ENCODE assay signal across 8 mouse cellular contexts in the genomic region with DNA sequence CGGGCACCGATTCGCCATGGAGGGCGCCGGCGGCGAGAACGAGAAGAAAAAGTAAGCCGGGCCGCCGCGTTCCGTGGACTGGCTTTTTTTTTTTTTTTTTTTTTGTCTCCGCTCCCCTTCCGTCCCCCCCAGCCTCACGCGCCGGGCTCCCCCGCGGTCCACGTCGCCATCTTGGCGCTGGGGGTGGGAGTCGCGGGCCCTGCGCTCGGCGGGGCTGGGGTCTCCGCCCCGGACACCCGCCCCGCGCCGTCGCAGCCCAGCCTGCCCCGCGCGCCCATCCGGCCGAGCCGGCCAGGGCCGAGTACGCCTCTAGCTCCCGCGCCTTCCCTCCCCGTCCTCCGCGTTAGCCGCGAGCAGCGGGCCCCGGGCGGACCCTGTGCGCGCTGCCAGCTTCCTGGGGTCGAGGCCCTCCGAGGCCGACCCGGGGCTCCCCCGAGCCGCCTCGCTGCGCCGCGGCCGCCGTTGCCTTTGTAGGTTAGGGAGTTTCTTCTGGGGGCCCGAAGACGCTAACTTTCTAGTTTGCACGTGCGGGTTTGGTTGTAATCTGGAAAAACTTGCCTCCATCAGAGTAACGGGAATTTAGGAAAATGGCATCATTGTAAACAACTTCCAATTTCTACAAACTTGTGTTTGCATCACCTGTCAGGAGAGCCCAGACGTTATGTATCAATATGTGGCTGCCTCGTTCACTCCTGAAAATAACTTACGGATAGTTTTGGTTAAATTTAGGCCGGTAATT. TPM values are rescaled to one million over a fixed set of nuclear protein-coding genes. Genes with fewer than 3 reads are reported as not detected.
DNase-seq lines count a peak whose midpoint lies in the region; ATAC-seq and TF ChIP-seq lines count a peak whose summit lies in the region.

No protein-coding gene starts in this region.

- TF ChIP-seq CTCF in C2C12 (IDR thresholded peaks at IDR 0.05; ENCODE audit: control insufficient read depth, insufficient read depth, insufficient read length) = no peak
- no peak for TF ChIP-seq CTCF in embryonic fibroblast, embryonic 13.5 days (IDR thresholded peaks at IDR 0.05; ENCODE audit: borderline replicate concordance, insufficient read depth, low read length)

- H3K27ac ChIP-seq in embryonic fibroblast, embryonic 13.5 days (ENCODE audit: insufficient read depth, low read length) = peak overlapping the region; percentile 54
- peak overlapping the region; percentile 100 for H3K27ac ChIP-seq in heart, embryonic 13.5 days (replicated peaks)
- H3K27ac ChIP-seq in liver, embryonic 13.5 days = peak overlapping the region; percentile 91
- H3K27ac ChIP-seq in stomach, embryonic 16.5 days (ENCODE audit: low read length) = peak overlapping the region; percentile 99

- peak; percentile 48 for DNase-seq in brain, adult 2 months (ENCODE audit: low read depth, low spot score)
- peak; percentile 84 for DNase-seq in kidney, postnatal 10 days
- DNase-seq in liver, embryonic 13.5 days = peak; percentile 48
- DNase-seq in natural killer cell, adult 2 months (ENCODE audit: low spot score in 2 of 2) = peak; percentile 44 to 55

- no peaks in the 10 kb centered on the region for H3K36me3 ChIP-seq in C2C12 (ENCODE audit: control insufficient read depth, insufficient read depth)
- H3K36me3 ChIP-seq in heart, embryonic 13.5 days = no peaks in the 10 kb centered on the region
- H3K36me3 ChIP-seq in liver, embryonic 13.5 days = no peaks in the 10 kb centered on the region
- no peaks in the 10 kb centered on the region for H3K36me3 ChIP-seq in stomach, embryonic 16.5 days (ENCODE audit: control insufficient read depth, insufficient read depth, low read length)

- peak overlapping the region; percentile 100 for H3K9ac ChIP-seq in heart, embryonic 13.5 days
- peak overlapping the region; percentile 98 for H3K9ac ChIP-seq in liver, embryonic 13.5 days
- H3K9ac ChIP-seq in stomach, embryonic 16.5 days (ENCODE audit: low read length) = peak overlapping the region; percentile 99

- peaks cover 52% of the 10 kb centered on the region for H3K79me2 ChIP-seq in C2C12 (ENCODE audit: control insufficient read depth, insufficient read depth)

- no peak; the same call in 1 of the 2 replicates for TF ChIP-seq POLR2A in embryonic fibroblast, embryonic 13.5 days (IDR thresholded peaks at IDR 0.05; ENCODE audit: low read depth, low read length)

- peak; percentile 27; the same call in 1 of the 2 replicates for ATAC-seq in heart, embryonic 13.5 days (ENCODE audit: extremely low read depth, insufficient number of reproducible peaks, low FRiP score, low TSS enrichment)
- ATAC-seq in liver, embryonic 13.5 days (ENCODE audit: low read depth) = peak; percentile 33
- ATAC-seq in stomach, embryonic 16.5 days (ENCODE audit: insufficient read depth, low FRiP score) = peak; percentile 54

- peak overlapping the region; percentile 78 for H3K4me3 ChIP-seq in C2C12 (ENCODE audit: insufficient read depth, poor library complexity, severe bottlenecking)
- H3K4me3 ChIP-seq in embryonic fibroblast, embryonic 13.5 days (ENCODE audit: insufficient read depth, low read length) = peak overlapping the region; percentile 100
- H3K4me3 ChIP-seq in heart, embryonic 13.5 days = peak overlapping the region; percentile 91
- peak overlapping the region; percentile 94 for H3K4me3 ChIP-seq in liver, embryonic 13.5 days (replicated peaks)
- H3K4me3 ChIP-seq in stomach, embryonic 16.5 days (replicated peaks; ENCODE audit: low read length) = peak overlapping the region; percentile 98

- H3ac ChIP-seq in C2C12 (ENCODE audit: control insufficient read depth, insufficient read length, low read depth) = peak overlapping the region; percentile 94

- peaks cover 4% of the 10 kb centered on the region for H3K4me1 ChIP-seq in embryonic fibroblast, embryonic 13.5 days (ENCODE audit: control insufficient read depth, insufficient read depth, low read length)
- H3K4me1 ChIP-seq in heart, embryonic 13.5 days = peaks cover 33% of the 10 kb centered on the region
- peaks cover 30% of the 10 kb centered on the region for H3K4me1 ChIP-seq in liver, embryonic 13.5 days (replicated peaks)
- H3K4me1 ChIP-seq in stomach, embryonic 16.5 days (ENCODE audit: control insufficient read depth, insufficient read depth, low read length) = peaks cover 5% of the 10 kb centered on the region

- peak overlapping the region; percentile 80 for H3K4me2 ChIP-seq in heart, embryonic 13.5 days
- H3K4me2 ChIP-seq in liver, embryonic 13.5 days = peak overlapping the region; percentile 87
- peak overlapping the region; percentile 79 for H3K4me2 ChIP-seq in stomach, embryonic 16.5 days (ENCODE audit: low read depth, low read length)

- no peaks in the 10 kb centered on the region for H3K9me3 ChIP-seq in heart, embryonic 13.5 days
- no peaks in the 10 kb centered on the region for H3K9me3 ChIP-seq in liver, embryonic 13.5 days (replicated peaks)
- no peaks in the 10 kb centered on the region for H3K9me3 ChIP-seq in stomach, embryonic 16.5 days (replicated peaks; ENCODE audit: control insufficient read depth, low read length)

- 0% methylated on average over 66 of the region's 76 CpGs for WGBS in heart, embryonic 13.5 days
- WGBS in liver, embryonic 13.5 days (ENCODE audit: insufficient replicate concordance) = 2% methylated on average over 71 of the region's 76 CpGs
- under 1% methylated on average over 60 of the region's 76 CpGs for WGBS in stomach, embryonic 16.5 days

- peaks cover 50% of the 10 kb centered on the region for H3K79me3 ChIP-seq in C2C12 (ENCODE audit: low read depth)

- no peaks in the 10 kb centered on the region for H3K27me3 ChIP-seq in C2C12 (ENCODE audit: control insufficient read depth, insufficient read depth, insufficient read length)
- H3K27me3 ChIP-seq in heart, embryonic 13.5 days (replicated peaks) = no peaks in the 10 kb centered on the region
- H3K27me3 ChIP-seq in liver, embryonic 13.5 days = no peaks in the 10 kb centered on the region
- H3K27me3 ChIP-seq in stomach, embryonic 16.5 days (ENCODE audit: control insufficient read depth, insufficient read depth, low read length) = no peaks in the 10 kb centered on the region

TF ChIP-seq in C2C12, 6 proteins besides CTCF, POLR2A, EP300 and RAD21:
- TF ChIP-seq MYOD1 (IDR thresholded peaks at IDR 0.05; ENCODE audit: control insufficient read depth, insufficient read length, low read depth) (no peak), USF1 (IDR thresholded peaks at IDR 0.05; ENCODE audit: low read depth) (no peak), MYOG (IDR thresholded peaks at IDR 0.05; ENCODE audit: control insufficient read depth, extremely low read depth, insufficient read length) (no peak), MAX (IDR thresholded peaks at IDR 0.05) (no peak), FOSL1 (IDR thresholded peaks at IDR 0.05; ENCODE audit: insufficient read depth, low read length, poor library complexity, severe bottlenecking) (no peak), CEBPB (IDR thresholded peaks at IDR 0.05; ENCODE audit: low read depth) (no peak)

RNA-seq across cellular contexts. Expression of a gene that starts 7.3 kb away (rescaled TPM):
- polyA plus RNA-seq in C2C12 (2012; fragmentation: generic; extraction: Trizol) = 20.9 TPM
- polyA plus RNA-seq in embryonic fibroblast, embryonic 13.5 days (2011; ENCODE audit: insufficient read length, low read depth, missing spikeins) = 219 and 312 TPM in 2 replicates
- polyA plus RNA-seq in heart, embryonic 13.5 days (2015; fragmentation: Nextera tagmentation; extraction: Ambion mirVana) = 124 and 131 TPM in 2 replicates
- polyA plus RNA-seq in liver, embryonic 13.5 days (2015; fragmentation: Nextera tagmentation; extraction: Ambion mirVana) = 15.2 and 20.2 TPM in 2 replicates
- polyA plus RNA-seq in stomach, embryonic 16.5 days (2015; fragmentation: Nextera tagmentation; extraction: Ambion mirVana) = 42.7 and 49.0 TPM in 2 replicates

RNA-seq across cellular contexts. Expression of a gene that starts 29.0 kb away (rescaled TPM):
- polyA plus RNA-seq in C2C12 (2012; fragmentation: generic; extraction: Trizol) = not detected
- 14.7 and 15.7 TPM in 2 replicates for polyA plus RNA-seq in embryonic fibroblast, embryonic 13.5 days (2011; ENCODE audit: insufficient read length, low read depth, missing spikeins)
- polyA plus RNA-seq in heart, embryonic 13.5 days (2015; fragmentation: Nextera tagmentation; extraction: Ambion mirVana) = 7.8 and 9.9 TPM in 2 replicates
- 3.5 and 5.5 TPM in 2 replicates for polyA plus RNA-seq in liver, embryonic 13.5 days (2015; fragmentation: Nextera tagmentation; extraction: Ambion mirVana)
- 12.3 and 15.0 TPM in 2 replicates for polyA plus RNA-seq in stomach, embryonic 16.5 days (2015; fragmentation: Nextera tagmentation; extraction: Ambion mirVana)

RNA-seq across cellular contexts. Expression of a gene that starts 55.8 kb away (rescaled TPM):
- polyA plus RNA-seq in C2C12 (2012; fragmentation: generic; extraction: Trizol) = 2.5 TPM
- polyA plus RNA-seq in embryonic fibroblast, embryonic 13.5 days (2011; ENCODE audit: insufficient read length, low read depth, missing spikeins) = 19.5 and 23.0 TPM in 2 replicates
- polyA plus RNA-seq in heart, embryonic 13.5 days (2015; fragmentation: Nextera tagmentation; extraction: Ambion mirVana) = 15.3 and 16.7 TPM in 2 replicates
- 5.4 and 7.5 TPM in 2 replicates for polyA plus RNA-seq in liver, embryonic 13.5 days (2015; fragmentation: Nextera tagmentation; extraction: Ambion mirVana)
- 19.6 and 21.2 TPM in 2 replicates for polyA plus RNA-seq in stomach, embryonic 16.5 days (2015; fragmentation: Nextera tagmentation; extraction: Ambion mirVana)

Comparison
In these comparisons a context has a peak if more than half of its experiments do, and no peak if none do; other contexts are left out.
1. Peak in every context shown above with its lines: DNase-seq, ATAC-seq, H3K4me3 ChIP-seq and H3K27ac ChIP-seq.